In genomic region chr3:53045697-53046096, GRCm38 (mm10) we compare ENCODE assay signal across 14 mouse cellular contexts. TPM values are rescaled to one million over a fixed set of nuclear protein-coding genes. Genes with fewer than 3 reads are reported as not detected.
DNase-seq lines count a peak whose midpoint lies in the region; ATAC-seq lines count a peak whose summit lies in the region.
"Had no signal": no experiment of that assay in that cellular context is flagged by ENCODE, and none has a peak within 500 bp of the region (broad histone marks: within the 10 kb centered on the region; RNA-seq: fewer than 3 reads in every experiment).

No protein-coding gene starts in this region.

- H3K9ac ChIP-seq in embryonic facial prominence, embryonic 14.5 days (ENCODE audit: low read depth, low read length), result no peak overlapping the region
- H3K9ac ChIP-seq in hindbrain, embryonic 12.5 days, result no peak overlapping the region
- H3K9ac ChIP-seq in hindbrain, embryonic 11.5 days (ENCODE audit: low read depth, low read length), result no peak overlapping the region
- no peak overlapping the region for H3K9ac ChIP-seq in midbrain, embryonic 13.5 days (replicated peaks)
- no peak overlapping the region for H3K9ac ChIP-seq in limb, embryonic 12.5 days (replicated peaks)
- H3K9ac ChIP-seq: forebrain, embryonic 12.5 days had no signal

- no peak overlapping the region for H3K27ac ChIP-seq in embryonic facial prominence, embryonic 14.5 days (replicated peaks; ENCODE audit: low read depth, low read length)
- no peak overlapping the region for H3K27ac ChIP-seq in embryonic facial prominence, embryonic 10.5 days (replicated peaks)
- H3K27ac ChIP-seq in hindbrain, embryonic 12.5 days, result no peak overlapping the region
- H3K27ac ChIP-seq in hindbrain, embryonic 11.5 days (ENCODE audit: low read depth, low read length), result no peak overlapping the region
- H3K27ac ChIP-seq in midbrain, embryonic 13.5 days, result no peak overlapping the region
- no peak overlapping the region for H3K27ac ChIP-seq in midbrain, embryonic 10.5 days (replicated peaks)
- H3K27ac ChIP-seq in limb, embryonic 12.5 days, result no peak overlapping the region
- H3K27ac ChIP-seq: forebrain, embryonic 12.5 days had no signal

- H3K9me3 ChIP-seq in embryonic facial prominence, embryonic 14.5 days (ENCODE audit: control insufficient read depth, low read length), result no peaks in the 10 kb centered on the region
- H3K9me3 ChIP-seq in embryonic facial prominence, embryonic 10.5 days, result no peaks in the 10 kb centered on the region
- H3K9me3 ChIP-seq in hindbrain, embryonic 12.5 days (replicated peaks), result no peaks in the 10 kb centered on the region
- no peaks in the 10 kb centered on the region for H3K9me3 ChIP-seq in hindbrain, embryonic 11.5 days (ENCODE audit: control insufficient read depth, low read length)
- H3K9me3 ChIP-seq in midbrain, embryonic 13.5 days, result no peaks in the 10 kb centered on the region
- H3K9me3 ChIP-seq in midbrain, embryonic 10.5 days (replicated peaks), result no peaks in the 10 kb centered on the region
- no peaks in the 10 kb centered on the region for H3K9me3 ChIP-seq in limb, embryonic 12.5 days
- H3K9me3 ChIP-seq: forebrain, embryonic 12.5 days had no signal

- H3K4me1 ChIP-seq in embryonic facial prominence, embryonic 14.5 days (ENCODE audit: control insufficient read depth, insufficient read depth, low read length), result peaks cover 32% of the 10 kb centered on the region
- H3K4me1 ChIP-seq in embryonic facial prominence, embryonic 10.5 days, result peaks cover 34% of the 10 kb centered on the region
- peaks cover 25% of the 10 kb centered on the region for H3K4me1 ChIP-seq in hindbrain, embryonic 12.5 days
- H3K4me1 ChIP-seq in hindbrain, embryonic 11.5 days (replicated peaks; ENCODE audit: control insufficient read depth, insufficient read depth, low read length), result 0 out of 2 replicates have a peak, but pooled peaks cover 2% of the 10 kb centered on the region
- peaks cover 32% of the 10 kb centered on the region for H3K4me1 ChIP-seq in midbrain, embryonic 13.5 days (replicated peaks)
- H3K4me1 ChIP-seq in midbrain, embryonic 10.5 days, result peaks cover 34% of the 10 kb centered on the region
- H3K4me1 ChIP-seq in limb, embryonic 12.5 days (replicated peaks), result peaks cover 35% of the 10 kb centered on the region

- no peaks in the 10 kb centered on the region for H3K27me3 ChIP-seq in embryonic facial prominence, embryonic 14.5 days (replicated peaks; ENCODE audit: control insufficient read depth, insufficient read depth, low read length)
- H3K27me3 ChIP-seq in embryonic facial prominence, embryonic 10.5 days (replicated peaks; ENCODE audit: low read depth, poor library complexity, severe bottlenecking), result peaks cover 23% of the 10 kb centered on the region
- peaks cover 6% of the 10 kb centered on the region; the same call in 1 of the 2 replicates for H3K27me3 ChIP-seq in hindbrain, embryonic 12.5 days
- no peaks in the 10 kb centered on the region for H3K27me3 ChIP-seq in hindbrain, embryonic 11.5 days (ENCODE audit: control insufficient read depth, insufficient read depth, low read length)
- 0 out of 2 replicates have a peak, but pooled peaks cover 9% of the 10 kb centered on the region for H3K27me3 ChIP-seq in midbrain, embryonic 13.5 days
- H3K27me3 ChIP-seq in midbrain, embryonic 10.5 days (ENCODE audit: low read depth, poor library complexity, severe bottlenecking), result peaks cover 15% of the 10 kb centered on the region
- peaks cover 6% of the 10 kb centered on the region; the same call in 1 of the 2 replicates for H3K27me3 ChIP-seq in limb, embryonic 12.5 days

- ATAC-seq in embryonic facial prominence, embryonic 14.5 days (ENCODE audit: low read depth), result no peak
- no peak for ATAC-seq in hindbrain, embryonic 12.5 days (ENCODE audit: low FRiP score)
- no peak for ATAC-seq in hindbrain, embryonic 11.5 days (ENCODE audit: low FRiP score)
- no peak for ATAC-seq in midbrain, embryonic 13.5 days
- ATAC-seq in limb, embryonic 12.5 days (ENCODE audit: insufficient number of reproducible peaks, insufficient read depth, low FRiP score, low TSS enrichment, low read depth), result no peak

- H3K4me2 ChIP-seq in embryonic facial prominence, embryonic 14.5 days (ENCODE audit: low read depth, low read length), result peak overlapping the region; percentile 38
- 0 out of 2 replicates have a peak overlapping the region, but pooled peaks have one; percentile 19 for H3K4me2 ChIP-seq in hindbrain, embryonic 12.5 days (replicated peaks)
- no peak overlapping the region for H3K4me2 ChIP-seq in hindbrain, embryonic 11.5 days (replicated peaks; ENCODE audit: low read depth, low read length)
- 0 out of 2 replicates have a peak overlapping the region, but pooled peaks have one; percentile 20 for H3K4me2 ChIP-seq in midbrain, embryonic 13.5 days (replicated peaks)
- H3K4me2 ChIP-seq in limb, embryonic 12.5 days, result peak overlapping the region; percentile 22
- H3K4me2 ChIP-seq: forebrain, embryonic 12.5 days had no signal

- intact Hi-C loops in left cerebral cortex, postnatal 4 days (cut with DNase I), result loop anchor here (10.0 kb wide), 2 partner anchors 179 to 279 kb away; no protein-coding TSS in a partner anchor

- peaks cover 6% of the 10 kb centered on the region; the same call in 1 of the 2 replicates for H3K36me3 ChIP-seq in embryonic facial prominence, embryonic 14.5 days (ENCODE audit: control insufficient read depth, insufficient read depth, low read length)
- H3K36me3 ChIP-seq in embryonic facial prominence, embryonic 10.5 days (replicated peaks), result peaks cover 3% of the 10 kb centered on the region
- no peaks in the 10 kb centered on the region for H3K36me3 ChIP-seq in hindbrain, embryonic 12.5 days
- no peaks in the 10 kb centered on the region for H3K36me3 ChIP-seq in hindbrain, embryonic 11.5 days (ENCODE audit: control insufficient read depth, insufficient read depth, low read length)
- no peaks in the 10 kb centered on the region for H3K36me3 ChIP-seq in midbrain, embryonic 13.5 days
- peaks cover 6% of the 10 kb centered on the region for H3K36me3 ChIP-seq in midbrain, embryonic 10.5 days
- no peaks in the 10 kb centered on the region for H3K36me3 ChIP-seq in limb, embryonic 12.5 days
- H3K36me3 ChIP-seq: forebrain, embryonic 12.5 days had no signal

- 83% methylated on average over 4 of the region's 4 CpGs for WGBS in embryonic facial prominence, embryonic 14.5 days
- 82% methylated on average over 4 of the region's 4 CpGs for WGBS in embryonic facial prominence, embryonic 10.5 days
- WGBS in hindbrain, embryonic 12.5 days, result 82% methylated on average over 4 of the region's 4 CpGs
- WGBS in hindbrain, embryonic 11.5 days, result 86% methylated on average over 4 of the region's 4 CpGs
- whole genome bisulfite sequencing in midbrain, embryonic 13.5 days, result 92% methylated on average over 4 of the region's 4 CpGs
- 91% methylated on average over 4 of the region's 4 CpGs for WGBS in midbrain, embryonic 10.5 days
- WGBS in limb, embryonic 12.5 days, result 84% methylated on average over 4 of the region's 4 CpGs

- DNase-seq in embryonic facial prominence, embryonic 14.5 days (ENCODE audit: low spot score), result no peak
- no peak for DNase-seq in embryonic facial prominence, embryonic 10.5 days (ENCODE audit: low spot score)
- DNase-seq in hindbrain, embryonic 11.5 days (ENCODE audit: low spot score), result no peak
- DNase-seq in midbrain, embryonic 10.5 days (ENCODE audit: low spot score), result no peak
- no peak for DNase-seq in left cerebral cortex, postnatal 4 days
- DNase-seq: gastrocnemius, postnatal 10 days; kidney, adult 11 months; liver; spleen, adult 18-20 months had no signal

- no peak overlapping the region for H3K4me3 ChIP-seq in embryonic facial prominence, embryonic 14.5 days (ENCODE audit: low read depth, low read length)
- no peak overlapping the region for H3K4me3 ChIP-seq in embryonic facial prominence, embryonic 10.5 days
- no peak overlapping the region for H3K4me3 ChIP-seq in hindbrain, embryonic 12.5 days
- no peak overlapping the region for H3K4me3 ChIP-seq in hindbrain, embryonic 11.5 days (ENCODE audit: low read depth, low read length)
- H3K4me3 ChIP-seq in midbrain, embryonic 13.5 days (replicated peaks), result no peak overlapping the region
- H3K4me3 ChIP-seq in midbrain, embryonic 10.5 days, result no peak overlapping the region
- H3K4me3 ChIP-seq in limb, embryonic 12.5 days (replicated peaks), result no peak overlapping the region
- H3K4me3 ChIP-seq: forebrain, embryonic 12.5 days had no signal

RNA-seq across cellular contexts. Expression of gene Lhfp, which starts 4.4 kb away (rescaled TPM):
- 73.9 and 74.8 TPM in 2 replicates for polyA plus RNA-seq in embryonic facial prominence, embryonic 14.5 days (2014; fragmentation: Nextera tagmentation; extraction: Ambion mirVana)
- 20.6 and 26.1 TPM in 2 replicates for polyA plus RNA-seq in embryonic facial prominence, embryonic 10.5 days (2016; fragmentation: Nextera tagmentation; extraction: Ambion mirVana)
- polyA plus RNA-seq in hindbrain, embryonic 12.5 days (2016; fragmentation: Nextera tagmentation; extraction: Ambion mirVana), result 62.1 and 64.2 TPM in 2 replicates
- polyA plus RNA-seq in hindbrain, embryonic 11.5 days (2014; fragmentation: Nextera tagmentation; extraction: Ambion mirVana), result 45.2 and 60.5 TPM in 2 replicates
- 47.3 and 48.8 TPM in 2 replicates for polyA plus RNA-seq in midbrain, embryonic 13.5 days (2015; fragmentation: Nextera tagmentation; extraction: Ambion mirVana)
- 43.5 and 52.9 TPM in 2 replicates for polyA plus RNA-seq in midbrain, embryonic 10.5 days (2016; fragmentation: Nextera tagmentation; extraction: Ambion mirVana)
- 56.5 and 66.7 TPM in 2 replicates for polyA plus RNA-seq in limb, embryonic 12.5 days (2016; fragmentation: Nextera tagmentation; extraction: Ambion mirVana)
- total RNA-seq in left cerebral cortex, postnatal 4 days (2021), result 10 to 100 TPM; 50.3 to 56.9 TPM
- total RNA-seq: MEL had no signal

RNA-seq across cellular contexts. Expression of gene Cog6, which starts 28.7 kb away (rescaled TPM):
- 52.8 and 58.6 TPM in 2 replicates for polyA plus RNA-seq in embryonic facial prominence, embryonic 14.5 days (2014; fragmentation: Nextera tagmentation; extraction: Ambion mirVana)
- 37.1 and 39.7 TPM in 2 replicates for polyA plus RNA-seq in embryonic facial prominence, embryonic 10.5 days (2016; fragmentation: Nextera tagmentation; extraction: Ambion mirVana)
- 57.3 and 59.5 TPM in 2 replicates for polyA plus RNA-seq in hindbrain, embryonic 12.5 days (2016; fragmentation: Nextera tagmentation; extraction: Ambion mirVana)
- 52.1 and 56.5 TPM in 2 replicates for polyA plus RNA-seq in hindbrain, embryonic 11.5 days (2014; fragmentation: Nextera tagmentation; extraction: Ambion mirVana)
- 57.9 and 59.9 TPM in 2 replicates for polyA plus RNA-seq in midbrain, embryonic 13.5 days (2015; fragmentation: Nextera tagmentation; extraction: Ambion mirVana)
- polyA plus RNA-seq in midbrain, embryonic 10.5 days (2016; fragmentation: Nextera tagmentation; extraction: Ambion mirVana), result 38.9 and 45.7 TPM in 2 replicates
- 47.9 and 51.5 TPM in 2 replicates for polyA plus RNA-seq in limb, embryonic 12.5 days (2016; fragmentation: Nextera tagmentation; extraction: Ambion mirVana)
- 10 to 100 TPM; 35.9 to 37.7 TPM for total RNA-seq in left cerebral cortex, postnatal 4 days (2021)
